Mouse (Mus musculus): ENCODE data around the gene Ndufv3. TPM values are rescaled to one million over a fixed set of nuclear protein-coding genes. Genes with fewer than 3 reads are reported as not detected.
"Not testable (repeated sequence)": the region's sequence is repeated elsewhere in the genome, so short reads cannot be mapped to it uniquely, and the experiment has no call there.

Ndufv3 gene
- polyA plus RNA-seq, 1 experiment from 2014 or later = 385 TPM

DNA sequence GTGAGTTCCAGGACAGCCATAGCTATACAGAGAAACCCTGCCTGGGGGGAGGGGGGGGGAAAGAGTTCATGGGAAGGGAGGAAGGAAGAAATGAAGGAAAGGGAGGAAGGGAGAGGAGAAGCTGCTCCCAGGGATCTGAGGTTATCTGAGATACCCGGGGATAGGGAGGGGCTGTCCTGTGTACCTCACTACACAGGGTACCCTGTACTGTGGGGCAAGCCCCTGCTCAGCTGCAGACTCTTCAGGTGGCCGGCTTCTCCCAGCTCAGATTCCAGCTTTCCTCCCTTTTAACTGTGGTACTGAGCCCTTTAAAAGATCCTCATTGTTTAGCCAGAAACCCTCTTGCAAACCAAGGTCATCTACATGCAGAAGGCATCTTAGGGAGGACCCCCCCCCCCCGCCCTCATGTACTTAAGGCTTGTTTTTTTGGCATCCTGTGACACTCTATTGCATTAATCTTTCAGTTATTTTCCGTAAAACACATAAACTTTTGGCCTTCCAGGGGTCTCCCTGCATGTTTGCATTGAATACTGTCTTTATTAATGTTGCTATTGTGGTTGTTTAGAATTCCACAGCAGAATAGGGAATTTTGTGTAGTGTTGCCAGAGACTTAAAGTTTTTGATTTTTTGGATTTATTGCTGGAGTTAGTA, 21.0 kb downstream of the Ndufv3 start:
- 65% methylated on average over 4 of the region's 4 CpGs for WGBS
- no peak overlapping the region for H3K4me2 ChIP-seq (replicated peaks)
- no peak overlapping the region for H3K4me3 ChIP-seq (replicated peaks)
- H3K4me1 ChIP-seq (replicated peaks) = peaks cover 12% of the 10 kb centered on the region
- H3K27ac ChIP-seq = peak overlapping the region; percentile 37; the same call in 1 of the 2 replicates
- no peaks in the 10 kb centered on the region for H3K36me3 ChIP-seq
- H3K27me3 ChIP-seq = no peaks in the 10 kb centered on the region
- H3K9ac ChIP-seq (replicated peaks) = no peak overlapping the region
- ATAC-seq = no peak
- H3K9me3 ChIP-seq = no peaks in the 10 kb centered on the region

- H3K27me3 ChIP-seq = no peaks in the 10 kb centered on the region
- H3K27ac ChIP-seq = peak overlapping the region; percentile 37; the same call in 1 of the 2 replicates
- WGBS = 44% methylated on average over 6 of the region's 6 CpGs
- no peak for ATAC-seq
- no peak overlapping the region for H3K9ac ChIP-seq (replicated peaks)
- no peak overlapping the region for H3K4me2 ChIP-seq (replicated peaks)
- H3K4me3 ChIP-seq (replicated peaks) = no peak overlapping the region
- no peaks in the 10 kb centered on the region for H3K36me3 ChIP-seq
- H3K9me3 ChIP-seq = no peaks in the 10 kb centered on the region
- peaks cover 10% of the 10 kb centered on the region for H3K4me1 ChIP-seq (replicated peaks)
Measured at GRCm38 (mm10) chr17:31541460-31541831, 21.5 kb downstream of the Ndufv3 start.

GRCm38 (mm10) chr17:31543574-31543973, 23.7 kb downstream of the Ndufv3 start:
- Histone ChIP-seq H3K36me3 (no peaks in the 10 kb centered on the region), H3K9me3 (no peaks in the 10 kb centered on the region), H3K4me1 (replicated peaks) (peaks cover 21% of the 10 kb centered on the region), H3K27ac (0 out of 2 replicates have a peak overlapping the region, but pooled peaks have one; percentile 9), H3K4me3 (replicated peaks) (no peak overlapping the region), H3K4me2 (replicated peaks) (no peak overlapping the region), H3K27me3 (no peaks in the 10 kb centered on the region), H3K9ac (replicated peaks) (no peak overlapping the region)
- 34% methylated on average over 6 of the region's 6 CpGs for WGBS
- ATAC-seq = no peak

DNA sequence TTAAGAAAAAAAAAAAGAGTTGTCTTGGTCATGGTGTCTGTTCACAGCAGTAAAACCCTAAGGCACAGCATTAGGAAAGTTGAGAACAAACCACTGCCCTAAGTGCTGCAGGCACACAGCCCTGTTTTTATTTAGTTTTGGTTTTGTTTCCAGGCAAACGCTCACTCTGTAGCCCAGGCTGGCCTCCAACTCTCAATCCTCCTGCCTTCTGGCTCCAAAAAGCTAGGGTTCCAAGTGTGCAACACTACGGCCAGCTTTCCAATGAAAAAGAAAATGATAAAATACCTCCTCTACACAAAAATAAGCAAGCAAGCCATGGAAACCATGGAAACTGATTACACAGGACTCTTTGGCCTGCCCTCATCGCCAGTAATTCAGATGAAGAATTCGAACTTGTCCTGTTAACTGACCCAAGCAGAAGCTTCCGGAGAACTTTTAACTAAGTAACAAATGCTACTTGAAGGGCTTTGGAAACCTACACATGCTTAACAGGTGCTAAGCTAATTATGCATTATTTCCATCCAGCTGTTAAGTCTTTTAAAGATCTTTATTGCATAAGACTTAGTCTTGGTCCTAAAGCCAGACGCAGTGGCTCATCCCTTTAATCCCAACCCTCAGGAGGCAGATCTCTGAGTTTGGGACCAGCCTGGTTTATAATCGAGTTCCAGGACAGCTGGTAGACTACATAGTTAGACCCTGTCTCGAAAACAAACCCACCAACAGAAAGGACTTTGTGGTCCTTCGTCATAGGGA, 26.7 kb downstream of the Ndufv3 start:
- Histone ChIP-seq H3K4me3 (replicated peaks) (no peak overlapping the region), H3K27me3 (no peaks in the 10 kb centered on the region), H3K36me3 (no peaks in the 10 kb centered on the region), H3K4me1 (replicated peaks) (peaks cover 18% of the 10 kb centered on the region), H3K9ac (replicated peaks) (no peak overlapping the region), H3K9me3 (no peaks in the 10 kb centered on the region), H3K4me2 (replicated peaks) (no peak overlapping the region), H3K27ac (no peak overlapping the region)
- WGBS = 81% methylated on average over 9 of the region's 9 CpGs
- ATAC-seq = no peak

DNA sequence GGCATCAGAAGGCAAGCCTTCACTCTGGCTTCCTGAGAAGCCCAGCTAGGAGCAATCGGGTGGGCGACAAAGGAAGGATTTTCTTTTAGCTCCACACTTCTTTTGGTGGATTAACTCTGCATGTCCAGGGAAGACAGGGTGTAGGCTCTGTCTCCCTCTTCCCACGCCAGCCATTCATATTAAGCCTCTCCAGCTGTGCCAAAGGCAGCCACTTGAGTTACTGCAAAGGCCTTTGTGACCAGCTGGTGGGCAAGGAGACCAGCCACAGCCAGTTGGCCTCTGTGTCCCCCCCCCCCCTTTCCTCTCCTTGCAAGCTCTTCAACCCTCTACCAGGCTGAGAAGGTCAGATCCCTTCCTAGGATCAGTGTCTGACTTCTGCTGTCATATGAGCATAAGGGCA, 28.1 kb downstream of the Ndufv3 start:
- H3K27ac ChIP-seq = peak overlapping the region; percentile 14; the same call in 1 of the 2 replicates

DNA sequence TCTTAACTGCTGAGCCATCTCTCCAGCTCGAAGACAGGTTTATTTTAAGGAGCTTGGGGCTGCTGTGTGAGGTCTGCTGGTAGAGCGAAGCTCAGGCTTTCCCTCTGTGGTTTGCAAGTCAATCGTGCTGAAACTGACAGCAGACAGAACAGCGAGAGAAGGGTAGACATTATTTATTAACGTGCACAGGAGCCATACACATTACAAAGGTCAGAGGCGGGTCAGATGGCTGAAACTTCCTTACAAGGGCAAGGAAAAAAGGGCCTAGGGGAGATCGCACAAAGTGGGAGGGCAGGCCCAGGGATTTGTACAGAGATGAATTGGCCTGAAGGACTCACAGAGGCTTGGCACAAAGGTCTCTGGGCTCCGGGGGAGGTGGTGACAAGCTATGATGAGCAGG, 29.5 kb downstream of the Ndufv3 start:
- no peak overlapping the region for H3K4me2 ChIP-seq (replicated peaks)
- H3K9ac ChIP-seq (replicated peaks) = no peak overlapping the region
- no peak overlapping the region for H3K4me3 ChIP-seq (replicated peaks)
- H3K36me3 ChIP-seq = no peaks in the 10 kb centered on the region
- no peaks in the 10 kb centered on the region for H3K9me3 ChIP-seq
- H3K27me3 ChIP-seq = no peaks in the 10 kb centered on the region
- 77% methylated on average over 8 of the region's 8 CpGs for WGBS
- peaks cover 10% of the 10 kb centered on the region; the same call in 1 of the 2 replicates for H3K4me1 ChIP-seq (replicated peaks)
- no peak for ATAC-seq
- no peak overlapping the region for H3K27ac ChIP-seq

More for the DNA sequence above, 28.1 kb downstream of the Ndufv3 start:
- H3K36me3 ChIP-seq = no peaks in the 10 kb centered on the region
- no peak for ATAC-seq
- 13% methylated on average over 3 of the region's 3 CpGs for WGBS
- no peak overlapping the region for H3K4me2 ChIP-seq (replicated peaks)
- H3K4me1 ChIP-seq (replicated peaks) = peaks cover 18% of the 10 kb centered on the region
- H3K9ac ChIP-seq (replicated peaks) = no peak overlapping the region
- no peaks in the 10 kb centered on the region for H3K9me3 ChIP-seq
- no peaks in the 10 kb centered on the region for H3K27me3 ChIP-seq
- no peak overlapping the region for H3K4me3 ChIP-seq (replicated peaks)

DNA sequence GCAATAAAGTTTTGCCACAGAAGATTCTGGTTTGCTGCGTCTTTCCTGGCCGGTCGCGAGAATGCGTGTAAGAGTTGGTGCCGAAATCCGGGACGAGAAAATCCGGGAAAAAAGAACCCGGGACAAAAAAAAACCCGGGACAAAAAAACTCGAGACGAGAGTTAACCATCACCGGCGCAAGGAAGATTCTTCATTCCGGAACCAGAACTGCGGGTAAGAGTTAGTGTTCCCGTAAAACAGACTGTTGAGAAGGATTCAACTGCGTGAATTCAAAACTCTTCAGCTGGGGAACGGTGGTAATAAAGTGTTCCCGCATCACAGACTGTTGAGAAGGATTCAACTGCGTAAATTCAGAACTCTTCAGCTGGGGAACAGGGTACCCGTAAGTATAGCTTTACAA, 32.7 kb downstream of the Ndufv3 start:
- not testable (repeated sequence) for H3K9ac ChIP-seq (replicated peaks); H3K27me3 ChIP-seq; ATAC-seq; H3K36me3 ChIP-seq; H3K9me3 ChIP-seq; H3K4me3 ChIP-seq (replicated peaks); H3K27ac ChIP-seq; H3K4me2 ChIP-seq (replicated peaks)
- WGBS = 95% methylated on average over 23 of the region's 23 CpGs
- peaks cover 14% of the 10 kb centered on the region for H3K4me1 ChIP-seq (replicated peaks)

GRCm38 (mm10) chr17:31556253-31556652, 36.3 kb downstream of the Ndufv3 start:
- H3K27ac ChIP-seq = no peak overlapping the region
- WGBS = 67% methylated on average over 4 of the region's 4 CpGs

DNA sequence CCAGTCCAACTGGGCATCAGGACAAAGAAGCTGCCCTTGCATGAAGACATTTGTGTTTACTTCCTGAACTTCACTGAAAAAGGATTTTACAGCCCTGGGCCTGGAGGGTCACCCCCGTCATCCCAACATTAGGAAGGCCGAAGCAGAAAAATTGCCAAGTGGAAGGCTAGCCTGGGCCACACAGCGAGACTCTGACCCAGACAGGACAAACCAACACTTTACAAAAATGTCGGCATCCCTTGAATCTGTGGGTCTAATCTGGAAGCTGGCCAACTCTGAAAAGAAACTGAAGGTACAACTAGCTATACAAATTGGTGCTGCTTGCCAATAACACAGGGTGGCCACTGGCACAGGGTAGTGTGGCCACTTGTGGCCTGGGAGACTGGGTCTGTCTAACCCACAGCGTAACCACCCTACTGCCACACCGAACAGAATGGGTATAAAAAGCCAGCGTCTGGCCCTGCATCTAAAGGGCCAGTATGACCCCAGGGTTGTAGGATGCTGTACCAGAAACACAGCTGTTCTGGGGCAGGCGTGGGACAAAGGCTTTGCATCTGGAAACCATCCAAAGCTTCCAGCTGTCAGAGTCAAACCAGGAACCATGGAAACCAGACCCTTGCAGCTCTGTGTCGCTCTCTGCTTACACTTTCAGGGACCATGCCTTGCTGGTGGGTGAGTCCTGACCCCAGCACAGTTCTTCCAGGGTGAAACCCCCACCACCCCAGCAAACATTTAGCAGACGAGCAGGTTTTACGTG, 37.4 kb downstream of the Ndufv3 start:
- no peak overlapping the region; the same call in 1 of the 2 replicates for H3K4me2 ChIP-seq (replicated peaks)
- H3K9ac ChIP-seq (replicated peaks) = no peak overlapping the region
- peaks cover 16% of the 10 kb centered on the region for H3K4me1 ChIP-seq (replicated peaks)
- WGBS = 64% methylated on average over 11 of the region's 11 CpGs
- no peak overlapping the region for H3K4me3 ChIP-seq (replicated peaks)
- no peaks in the 10 kb centered on the region for H3K9me3 ChIP-seq
- no peaks in the 10 kb centered on the region for H3K27me3 ChIP-seq
- H3K27ac ChIP-seq = peak overlapping the region; percentile 56; the same call in 1 of the 2 replicates
- peak; percentile 69 for ATAC-seq
- H3K36me3 ChIP-seq = no peaks in the 10 kb centered on the region

More at GRCm38 (mm10) chr17:31556253-31556652, 36.3 kb downstream of the Ndufv3 start:
- Histone ChIP-seq H3K27me3 (no peaks in the 10 kb centered on the region), H3K4me3 (replicated peaks) (no peak overlapping the region), H3K9me3 (no peaks in the 10 kb centered on the region), H3K9ac (replicated peaks) (no peak overlapping the region), H3K36me3 (no peaks in the 10 kb centered on the region), H3K4me2 (replicated peaks) (no peak overlapping the region), H3K4me1 (replicated peaks) (peaks cover 16% of the 10 kb centered on the region)
- no peak for ATAC-seq

DNA sequence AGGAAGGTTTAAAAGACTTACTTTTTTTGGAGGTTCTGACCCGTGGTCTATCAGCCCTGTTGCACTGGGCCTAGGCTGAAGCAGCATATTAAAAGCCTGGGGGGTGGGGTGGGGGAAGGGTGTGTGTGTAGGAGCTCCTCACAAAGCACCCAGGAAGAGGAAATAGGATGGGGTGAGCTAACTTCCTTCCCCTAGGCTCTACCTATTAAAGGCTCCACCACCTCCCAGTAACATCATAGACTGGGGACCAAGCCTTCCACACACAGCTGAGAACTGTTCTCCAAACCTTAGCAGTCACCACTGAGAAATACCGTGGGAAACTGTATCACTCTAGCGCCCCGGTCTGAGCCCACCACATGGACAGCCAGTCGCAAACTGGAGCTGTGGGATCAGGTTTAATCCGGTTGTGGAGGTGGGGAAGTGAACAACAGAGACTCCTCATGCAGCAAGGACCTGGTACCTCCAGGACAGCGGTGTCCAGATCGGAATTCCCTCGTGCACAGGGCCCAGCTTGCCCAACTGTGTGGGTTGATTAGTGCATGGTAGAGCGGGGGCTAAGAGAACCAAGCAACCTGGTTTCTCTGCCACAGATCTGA, 38.1 kb downstream of the Ndufv3 start:
- H3K9ac ChIP-seq (replicated peaks) = no peak overlapping the region
- no peaks in the 10 kb centered on the region for H3K36me3 ChIP-seq
- peak overlapping the region; percentile 56; the same call in 1 of the 2 replicates for H3K27ac ChIP-seq
- ATAC-seq = peak; percentile 41; the same call in 1 of the 2 replicates
- H3K4me1 ChIP-seq (replicated peaks) = peaks cover 16% of the 10 kb centered on the region
- no peaks in the 10 kb centered on the region for H3K9me3 ChIP-seq
- 80% methylated on average over 10 of the region's 10 CpGs for WGBS
- H3K4me3 ChIP-seq (replicated peaks) = no peak overlapping the region
- no peak overlapping the region; the same call in 1 of the 2 replicates for H3K4me2 ChIP-seq (replicated peaks)
- H3K27me3 ChIP-seq = no peaks in the 10 kb centered on the region

GRCm38 (mm10) chr17:31559021-31559789, 39.3 kb downstream of the Ndufv3 start:
- no peak for ATAC-seq
- Histone ChIP-seq H3K9me3 (no peaks in the 10 kb centered on the region), H3K27me3 (no peaks in the 10 kb centered on the region), H3K27ac (no peak overlapping the region), H3K4me3 (replicated peaks) (no peak overlapping the region), H3K36me3 (no peaks in the 10 kb centered on the region), H3K4me2 (replicated peaks) (no peak overlapping the region), H3K9ac (replicated peaks) (no peak overlapping the region), H3K4me1 (replicated peaks) (peaks cover 23% of the 10 kb centered on the region)
- 93% methylated on average over 11 of the region's 11 CpGs for WGBS

All from midbrain, embryonic 13.5 days (tissue).